Mouse (Mus musculus) limb, embryonic 10.5 days (tissue): ENCODE results near the gene Fgfr2. TPM values are rescaled to one million over a fixed set of nuclear protein-coding genes. Genes with fewer than 3 reads are reported as not detected.

ENCODE experiments used
- DNase-seq: peaks from one replicate; pipeline ENCODE4 v3.0.0-alpha.2; 2017; ENCODE audit warnings: low spot score
- H3K27ac ChIP-seq: fragments of 300-500 bp; sonication (generic); 2 replicates; pipeline ENCODE4 v1.5.1; 2016; ENCODE audit warnings: mild to moderate bottlenecking
- H3K27me3 ChIP-seq: fragments of 300-500 bp; sonication (generic); 2 replicates; pipeline ENCODE4 v1.6.1; 2016; ENCODE audit warnings: low read depth, mild to moderate bottlenecking; ENCODE audit not compliant: poor library complexity, severe bottlenecking
- H3K36me3 ChIP-seq: fragments of 300-500 bp; sonication (generic); 2 replicates; pipeline ENCODE4 v1.6.1; 2016; ENCODE audit warnings: mild to moderate bottlenecking, moderate library complexity
- H3K4me1 ChIP-seq: fragments of 300-500 bp; sonication (generic); 2 replicates; pipeline ENCODE4 v1.6.1; 2016
- H3K4me3 ChIP-seq: fragments of 300-500 bp; sonication (generic); 2 replicates; pipeline ENCODE4 v1.5.1; 2016; ENCODE audit warnings: mild to moderate bottlenecking, moderate library complexity
- H3K9me3 ChIP-seq: fragments of 300-500 bp; sonication (generic); replicated peaks from 2 replicates; pipeline ENCODE4 v1.6.1; 2016; ENCODE audit warnings: mild to moderate bottlenecking
- WGBS: fragments of 180-500 bp; shearing (Covaris S2); methylation state at CpG from one replicate; pipeline ENCODE4 v1.1.7; 2016; 5-methylcytosine and 5-hydroxymethylcytosine counted together
- polyA plus RNA-seq: library from polyadenylated mRNA; unstranded; fragments of >200 nt; fragmentation: Nextera tagmentation; extraction: Ambion mirVana; gene quantifications from 2 replicates; pipeline ENCODE4 v1.2.1, GENCODE M21; 2016

Fgfr2 gene
- polyA plus RNA-seq, 1 experiment from 2014 or later, result 64.4 TPM

DNA sequence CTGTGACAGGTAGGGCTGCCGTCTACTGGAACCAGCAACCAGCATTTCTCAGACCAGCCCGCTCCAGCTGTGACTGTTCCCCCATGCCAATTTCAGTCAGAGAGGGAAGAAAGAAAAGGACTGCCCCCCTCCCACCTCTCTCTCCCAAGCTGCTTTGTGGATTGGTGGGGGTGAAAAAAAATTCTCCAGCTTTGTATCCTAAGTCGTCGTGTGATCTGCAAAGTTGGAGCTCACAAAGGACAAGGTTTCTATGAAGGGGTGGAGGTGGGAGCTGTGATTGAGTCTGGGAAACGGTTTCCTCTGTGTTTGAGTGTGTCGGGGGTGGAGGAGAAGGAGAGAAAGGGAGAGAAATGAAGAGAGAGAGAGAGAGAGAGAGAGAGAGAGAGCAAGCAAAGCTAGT is 1147.3 kb downstream of the Fgfr2 start:
- 80% methylated on average over 6 of the region's 6 CpGs for WGBS
- Histone ChIP-seq H3K27ac (no peak overlapping the region), H3K4me1 (peaks cover 11% of the 10 kb centered on the region), H3K9me3 (no peaks in the 10 kb centered on the region), H3K36me3 (no peaks in the 10 kb centered on the region), H3K27me3 (peaks cover 6% of the 10 kb centered on the region; the same call in 1 of the 2 replicates), H3K4me3 (no peak overlapping the region)
- no peak for DNase-seq

DNA sequence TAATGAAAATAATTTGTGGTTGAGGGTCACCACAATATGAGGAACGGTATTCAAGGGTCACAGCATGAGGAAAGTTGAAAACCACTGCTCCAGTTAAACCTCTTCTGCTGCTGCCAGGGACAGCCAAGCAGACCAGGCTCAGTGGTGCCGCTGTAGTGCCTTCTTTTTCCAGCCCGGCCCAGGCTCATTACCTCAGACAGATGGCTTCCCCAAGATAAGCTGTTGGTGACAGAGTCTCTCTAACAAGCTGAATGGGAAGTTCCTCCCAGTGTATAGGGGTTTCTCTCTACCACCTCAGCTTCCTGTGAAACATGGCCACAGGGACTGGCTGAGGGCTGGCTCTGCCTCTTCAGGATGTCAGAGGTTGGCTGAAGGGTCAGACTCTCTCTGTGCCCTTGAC is 1152.9 kb downstream of the Fgfr2 start:
- peaks cover 11% of the 10 kb centered on the region for H3K4me1 ChIP-seq
- 44% methylated on average over 3 of the region's 3 CpGs for WGBS
- no peaks in the 10 kb centered on the region for H3K36me3 ChIP-seq
- H3K9me3 ChIP-seq, result no peaks in the 10 kb centered on the region
- no peak for DNase-seq
- no peak overlapping the region for H3K27ac ChIP-seq
- peaks cover 62% of the 10 kb centered on the region for H3K27me3 ChIP-seq
- H3K4me3 ChIP-seq, result no peak overlapping the region

- H3K4me3 ChIP-seq, result peak overlapping the region; percentile 43
- H3K4me1 ChIP-seq, result peaks cover 11% of the 10 kb centered on the region
- H3K9me3 ChIP-seq, result no peaks in the 10 kb centered on the region
- H3K27ac ChIP-seq, result no peak overlapping the region
- DNase-seq, result peak; percentile 67
- peaks cover 75% of the 10 kb centered on the region for H3K27me3 ChIP-seq
- 6% methylated on average over 56 of the region's 57 CpGs for WGBS
- H3K36me3 ChIP-seq, result no peaks in the 10 kb centered on the region
Observed at GRCm38 (mm10) chr7:131966916-131967494, 1156.1 kb downstream of the Fgfr2 start.

GRCm38 (mm10) chr7:131966023-131966915 is 1156.9 kb downstream of the Fgfr2 start, which contains the start of gene Gpr26:
Gene Gpr26, plus strand, starts transcription at chr7:131966460.
- 4% methylated on average over 32 of the region's 32 CpGs for WGBS
- H3K4me3 ChIP-seq, result peak within 1 kb of the TSS; percentile 43
- no peaks in the 10 kb centered on the region for H3K36me3 ChIP-seq
- H3K4me1 ChIP-seq, result peaks cover 11% of the 10 kb centered on the region
- H3K27ac ChIP-seq, result no peak within 1 kb of the TSS
- no peak for DNase-seq
- H3K27me3 ChIP-seq, result peaks cover 69% of the 10 kb centered on the region
- H3K9me3 ChIP-seq, result no peaks in the 10 kb centered on the region

DNA sequence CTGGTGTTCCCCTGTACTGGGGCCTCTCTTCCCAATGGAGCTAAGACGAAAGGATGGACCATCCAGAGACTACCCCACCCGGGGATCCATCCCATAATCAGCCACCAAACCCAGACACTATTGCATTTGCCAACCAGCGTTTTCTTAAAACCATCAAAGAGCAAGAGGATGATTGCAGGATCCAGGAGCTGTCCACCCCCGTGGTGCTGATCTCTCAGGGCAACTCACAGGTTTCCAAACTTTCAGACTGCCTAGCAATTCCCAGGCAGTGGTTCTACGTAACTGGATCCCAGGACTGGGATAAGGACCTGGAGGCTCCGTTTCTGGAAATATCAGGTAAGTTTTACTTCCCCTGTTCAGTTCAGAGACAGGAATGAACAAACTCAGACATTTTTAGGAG is 1162.6 kb downstream of the Fgfr2 start:
- Histone ChIP-seq H3K4me1 (no peaks in the 10 kb centered on the region), H3K27me3 (peaks cover 16% of the 10 kb centered on the region), H3K4me3 (no peak overlapping the region), H3K27ac (no peak overlapping the region), H3K36me3 (no peaks in the 10 kb centered on the region), H3K9me3 (no peaks in the 10 kb centered on the region)
- peak; percentile 89 for DNase-seq
- 30% methylated on average over 6 of the region's 6 CpGs for WGBS

GRCm38 (mm10) chr7:131958705-131959104 is 1164.4 kb downstream of the Fgfr2 start:
- Histone ChIP-seq H3K27ac (no peak overlapping the region), H3K27me3 (no peaks in the 10 kb centered on the region), H3K4me3 (no peak overlapping the region), H3K36me3 (no peaks in the 10 kb centered on the region), H3K4me1 (no peaks in the 10 kb centered on the region), H3K9me3 (no peaks in the 10 kb centered on the region)
- DNase-seq, result no peak
- WGBS, result 66% methylated on average over 1 of the region's 1 CpGs

- no peak for DNase-seq
- Histone ChIP-seq H3K9me3 (no peaks in the 10 kb centered on the region), H3K4me3 (no peak overlapping the region), H3K4me1 (peaks cover 13% of the 10 kb centered on the region; the same call in 1 of the 2 replicates), H3K27me3 (no peaks in the 10 kb centered on the region), H3K27ac (no peak overlapping the region), H3K36me3 (no peaks in the 10 kb centered on the region)
- 84% methylated on average over 3 of the region's 3 CpGs for WGBS
Observed at GRCm38 (mm10) chr7:131953402-131953801, 1169.7 kb downstream of the Fgfr2 start.

GRCm38 (mm10) chr7:131951131-131951530 is 1172.0 kb downstream of the Fgfr2 start:
- no peaks in the 10 kb centered on the region for H3K27me3 ChIP-seq
- DNase-seq, result no peak
- peaks cover 13% of the 10 kb centered on the region; the same call in 1 of the 2 replicates for H3K4me1 ChIP-seq
- 80% methylated on average over 5 of the region's 5 CpGs for WGBS
- H3K36me3 ChIP-seq, result no peaks in the 10 kb centered on the region
- no peaks in the 10 kb centered on the region for H3K9me3 ChIP-seq
- H3K27ac ChIP-seq, result no peak overlapping the region
- no peak overlapping the region for H3K4me3 ChIP-seq

DNA sequence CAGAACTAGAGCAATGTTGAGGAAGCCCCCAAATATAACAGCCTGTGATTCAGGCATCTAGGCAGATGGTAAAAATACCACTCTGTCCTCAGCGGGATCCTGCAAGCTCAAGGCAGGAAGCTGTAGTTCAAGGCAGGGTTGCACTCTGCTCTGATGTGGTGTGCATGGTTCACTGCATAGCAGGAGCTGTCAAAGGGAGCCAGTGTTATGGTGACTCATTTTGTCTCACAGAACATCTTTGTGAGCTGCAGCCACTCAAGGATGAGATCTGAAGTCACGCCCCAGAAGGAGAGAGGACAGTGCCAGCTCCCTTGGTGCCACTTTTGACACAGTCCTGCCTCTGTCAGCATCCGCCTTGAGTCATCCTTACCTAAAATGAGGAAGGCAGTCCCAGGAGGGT is 1185.5 kb downstream of the Fgfr2 start:
- Histone ChIP-seq H3K36me3 (no peaks in the 10 kb centered on the region), H3K9me3 (no peaks in the 10 kb centered on the region), H3K4me1 (no peaks in the 10 kb centered on the region), H3K4me3 (no peak overlapping the region), H3K27me3 (no peaks in the 10 kb centered on the region), H3K27ac (no peak overlapping the region)
- no peak for DNase-seq
- WGBS, result 86% methylated on average over 3 of the region's 3 CpGs

- Histone ChIP-seq H3K9me3 (no peaks in the 10 kb centered on the region), H3K36me3 (no peaks in the 10 kb centered on the region), H3K4me1 (peaks cover 23% of the 10 kb centered on the region), H3K27me3 (no peaks in the 10 kb centered on the region), H3K27ac (no peak overlapping the region), H3K4me3 (no peak overlapping the region)
- 62% methylated on average over 9 of the region's 9 CpGs for WGBS
- DNase-seq, result no peak
Observed at GRCm38 (mm10) chr7:131927288-131928050, 1195.7 kb downstream of the Fgfr2 start.

DNA sequence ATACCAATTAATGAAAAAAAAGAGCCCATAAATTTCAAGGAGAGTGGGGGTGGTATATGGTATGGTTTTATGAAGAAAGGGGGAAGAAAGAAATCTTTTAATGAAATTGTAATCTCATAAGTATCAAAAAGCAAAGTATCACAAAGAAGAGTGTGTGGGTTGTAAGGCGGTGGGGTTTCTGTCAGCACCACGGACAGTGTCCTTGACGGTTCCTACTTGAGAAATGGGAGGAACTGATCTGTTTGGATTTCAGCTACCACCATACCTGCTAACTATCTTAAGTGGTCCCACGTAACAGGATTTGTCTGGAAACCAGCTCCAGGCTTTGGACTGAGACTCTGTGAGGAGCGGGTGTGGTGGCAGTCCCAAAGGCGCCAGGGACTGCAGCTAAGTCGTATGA is 1205.8 kb downstream of the Fgfr2 start:
- no peaks in the 10 kb centered on the region for H3K9me3 ChIP-seq
- no peak overlapping the region for H3K27ac ChIP-seq
- no peaks in the 10 kb centered on the region for H3K27me3 ChIP-seq
- 48% methylated on average over 7 of the region's 7 CpGs for WGBS
- no peak overlapping the region for H3K4me3 ChIP-seq
- no peaks in the 10 kb centered on the region for H3K36me3 ChIP-seq
- no peaks in the 10 kb centered on the region for H3K4me1 ChIP-seq
- DNase-seq, result peak; percentile 55

DNA sequence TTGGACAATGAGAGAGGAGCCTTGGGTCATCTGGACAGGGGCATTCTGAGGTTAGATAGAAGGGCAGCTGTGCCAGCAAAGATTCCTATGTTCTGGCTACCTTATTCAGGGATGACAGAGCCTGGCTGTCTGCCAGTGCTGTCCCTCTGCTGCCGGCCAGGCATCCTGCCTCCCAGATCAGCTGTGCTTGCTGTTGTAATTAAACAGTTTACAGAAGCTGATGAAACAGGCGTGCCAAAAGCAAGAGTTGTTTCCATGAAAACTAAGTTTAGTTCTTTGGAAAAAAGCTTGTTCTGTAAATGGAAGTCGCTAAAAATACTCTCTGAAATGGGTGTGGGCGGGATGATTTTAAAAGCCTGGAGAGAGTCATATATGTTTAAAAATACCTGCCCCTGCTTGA is 1213.5 kb downstream of the Fgfr2 start:
- WGBS, result 83% methylated on average over 4 of the region's 4 CpGs

More for the DNA sequence above, 1213.5 kb downstream of the Fgfr2 start:
- Histone ChIP-seq H3K27ac (no peak overlapping the region), H3K27me3 (no peaks in the 10 kb centered on the region), H3K9me3 (no peaks in the 10 kb centered on the region), H3K4me3 (no peak overlapping the region), H3K36me3 (no peaks in the 10 kb centered on the region), H3K4me1 (no peaks in the 10 kb centered on the region)
- DNase-seq, result no peak
